Mouse (Mus musculus): ENCODE results near the gene Trim61. TPM values are rescaled to one million over a fixed set of nuclear protein-coding genes. Genes with fewer than 3 reads are reported as not detected.

The Trim61 gene
- total RNA-seq, 2 experiments from 2014 or later: not detected

DNA sequence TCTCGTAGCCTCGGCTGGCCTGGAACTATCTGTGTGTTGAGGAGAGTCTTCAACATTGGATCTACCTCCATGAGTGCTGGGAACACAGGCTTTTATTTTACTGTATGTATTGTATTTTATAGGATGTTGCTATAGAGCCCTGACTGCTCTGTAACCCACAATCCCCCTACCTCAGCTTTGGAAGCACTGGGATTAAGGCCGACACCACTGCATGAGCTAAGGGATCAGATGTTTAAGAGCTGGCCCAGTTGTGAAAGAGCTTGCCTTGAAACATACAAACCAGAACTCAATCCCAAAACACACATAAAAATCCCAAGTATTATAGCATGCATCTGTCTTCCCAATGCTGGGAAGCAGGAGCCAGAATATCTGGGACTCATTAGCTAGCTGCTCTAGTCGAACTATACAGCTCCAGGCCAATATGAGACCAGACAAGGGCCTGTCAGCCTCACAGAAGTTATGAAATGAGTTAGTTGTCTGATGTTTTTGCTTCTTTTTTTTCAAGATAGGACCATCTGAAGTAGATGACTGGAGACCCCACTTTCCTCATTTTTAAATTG is 19.4 kb downstream of the Trim61 start:
- intact Hi-C loops (cut with DNase I): no loop called here
- no peak for DNase-seq

GRCm38 (mm10) chr8:64987731-64988130 is 30.6 kb downstream of the Trim61 start, which contains the start of gene Trim75:
Gene Trim75, minus strand, starts transcription at chr8:64987831.
- intact Hi-C loops (cut with DNase I): no loop called here
- DNase-seq: no peak

DNA sequence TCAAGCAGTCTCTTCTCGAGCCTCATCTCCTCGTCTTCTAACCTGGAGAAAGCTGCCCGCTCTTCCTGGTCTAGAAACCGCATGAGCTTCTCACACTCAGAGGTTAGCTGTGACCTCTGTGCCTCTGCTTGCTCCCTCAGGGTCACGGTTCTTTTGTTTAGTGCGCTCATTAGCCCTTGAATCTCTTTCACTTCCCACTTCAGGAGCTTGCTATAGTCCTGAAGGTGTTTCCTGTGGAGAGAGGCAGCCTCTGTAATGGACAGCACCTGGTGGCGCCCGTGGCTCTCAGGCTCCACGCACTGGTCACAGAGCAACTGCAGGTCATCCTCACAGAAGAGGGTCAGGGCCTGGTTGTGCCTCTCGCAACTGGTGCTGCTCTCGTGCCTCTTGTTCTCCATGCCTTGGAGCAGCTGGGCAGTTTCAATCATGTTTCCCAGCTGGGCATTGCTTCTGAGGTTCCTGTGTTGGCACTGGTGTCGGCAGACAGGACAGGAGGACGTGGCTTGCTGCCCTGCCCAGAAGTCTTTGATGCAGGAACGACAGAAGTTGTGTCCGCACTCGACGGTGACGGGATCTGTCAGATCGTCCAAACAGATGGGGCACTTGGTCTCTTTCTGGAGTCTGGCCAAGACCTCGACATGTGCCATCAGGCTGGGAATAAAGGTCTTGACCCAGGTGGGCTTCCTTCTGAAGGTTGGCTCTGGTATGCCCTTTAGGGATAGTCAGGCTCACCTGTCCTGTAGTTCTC is 35.0 kb downstream of the Trim61 start:
- DNase-seq: no peak
- intact Hi-C loops (cut with DNase I): no loop called here

Other genes starting within 250 kb of the Trim61 start
- gene Klhl2, start 168.5 kb downstream of the Trim61 start, total RNA-seq (2021): 10 to 100 TPM; 13.7 to 13.9 TPM
- gene Tmem192, start 71.3 kb downstream of the Trim61 start, total RNA-seq (2021): 10 to 100 TPM; 21.5 to 22.2 TPM
- not detected for gene Trim75, start 30.7 kb downstream of the Trim61 start, total RNA-seq (2021)
- not detected for gene Trim60, start 61 bp upstream of the Trim61 start, total RNA-seq (2021)
- gene Apela, start 18.8 kb upstream of the Trim61 start, total RNA-seq (2021): under 1 TPM; 0.35 to 0.45 TPM
- gene Gm10663, start 56.5 kb upstream of the Trim61 start, total RNA-seq (2021): not detected
- not detected for gene BC030870, start 111.0 kb upstream of the Trim61 start, total RNA-seq (2021)

All from heart, postnatal 10 days (tissue).